Mouse (Mus musculus): Measurements from ENCODE around the gene Ankrd42.
A peak's percentile ranks its signal among the peaks of the same experiment; 100 is the strongest.

Gene Ankrd42

GRCm38 (mm10) chr7:92566775-92567174, 70.2 kb downstream of the Ankrd42 start:
- DNase-seq (ENCODE audit: low spot score in 2 of 2) = no peak

GRCm38 (mm10) chr7:92560986-92561876, 75.7 kb downstream of the Ankrd42 start, which contains the start of gene Ccdc90b:
Ccdc90b (plus strand) TSS chr7:92561149.
- DNase-seq (ENCODE audit: low spot score in 2 of 2) = peak; percentile 77

GRCm38 (mm10) chr7:92558744-92559143, 78.2 kb downstream of the Ankrd42 start:
- no peak for DNase-seq (ENCODE audit: low spot score in 2 of 2)

GRCm38 (mm10) chr7:92550990-92551392, 86.0 kb downstream of the Ankrd42 start:
- peak in 1 of 2 experiments; percentile 25 for DNase-seq (ENCODE audit: low spot score in 2 of 2)

GRCm38 (mm10) chr7:92550248-92550989, 86.5 kb downstream of the Ankrd42 start:
- DNase-seq (ENCODE audit: low spot score in 2 of 2) = no peak

- DNase-seq (ENCODE audit: low spot score in 2 of 2) = no peak
These were observed 90.2 kb downstream of the Ankrd42 start for GRCm38 (mm10) chr7:92546763-92547162.

GRCm38 (mm10) chr7:92532351-92533036, 104.4 kb downstream of the Ankrd42 start:
- DNase-seq (ENCODE audit: low spot score in 2 of 2) = no peak

All from spleen, postnatal 10 days (tissue).